Mouse (Mus musculus): ENCODE data around the gene Cep85l. TPM values are rescaled to one million over a fixed set of nuclear protein-coding genes. Genes with fewer than 3 reads are reported as not detected.

Gene Cep85l
- 10 to 100 TPM; 16.2 to 16.5 TPM for total RNA-seq (2021)
- 4.3 and 8.3 TPM in 2 replicates for polyA plus RNA-seq (2012; rRNA removed)
- long read RNA-seq, full-length matches to known transcripts: 2 of 10 reads
- long read RNA-seq, partial matches to known transcripts: 5 of 10 reads
- long read RNA-seq, other reads (novel, unspliced or antisense): 3 of 10 reads

DNA sequence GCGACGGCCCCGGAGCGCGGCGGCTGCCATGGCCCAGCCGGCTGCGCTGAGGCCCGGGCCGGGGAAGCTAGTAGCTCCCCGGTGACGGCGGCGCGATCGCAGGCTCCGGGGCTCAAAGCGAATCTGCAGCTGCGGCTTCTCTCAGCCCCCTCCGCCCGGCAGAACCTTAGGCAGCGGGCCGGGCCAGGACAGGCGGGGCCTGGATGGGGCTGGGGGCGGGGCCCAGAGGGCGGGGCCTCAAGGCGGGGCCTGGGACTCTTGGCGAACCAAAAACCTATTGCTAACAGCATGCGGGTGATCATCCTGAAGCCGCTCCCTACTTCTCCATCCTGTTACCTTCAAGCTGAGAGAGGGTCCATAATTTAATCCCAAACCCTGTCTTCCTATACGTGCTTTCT lies at the start of gene Cep85l:
TSS of gene Cep85l (minus strand) at position 239 of the 398 bp plus-strand sequence.
- DNase-seq: peak; percentile 93
- Histone ChIP-seq H3K27me3 (ENCODE audit: control insufficient read depth, insufficient read depth, low read length) (no peaks in the 10 kb centered on the region), H3K27ac (peak within 1 kb of the TSS; percentile 99), H3K36me3 (ENCODE audit: control insufficient read depth, insufficient read depth, low read length) (peaks cover 13% of the 10 kb centered on the region), H3K79me2 (replicated peaks; ENCODE audit: control insufficient read depth, insufficient read depth, low read length) (peaks cover 4% of the 10 kb centered on the region), H3K4me1 (ENCODE audit: control insufficient read depth, insufficient read depth, low read length) (peaks cover 6% of the 10 kb centered on the region), H3K4me3 (peak within 1 kb of the TSS; percentile 98), H3K9ac (ENCODE audit: low read depth, low read length) (peak within 1 kb of the TSS; percentile 100)
- TF ChIP-seq POLR2A (IDR thresholded peaks at IDR 0.05; ENCODE audit: insufficient read depth, low read depth, low read length) (peak; percentile 80), CTCF (IDR thresholded peaks at IDR 0.05) (no peak)
- intact Hi-C loops (cut with DNase I): loop anchor here (1.0 to 2.0 kb wide), 4 partner anchors 19 to 83 kb away; no protein-coding TSS in a partner anchor
- WGBS: 1% methylated on average over 31 of the region's 31 CpGs

GRCm38 (mm10) chr10:53428695-53429447 lies 49.1 kb upstream of the Cep85l start:
- H3K27me3 ChIP-seq (ENCODE audit: control insufficient read depth, insufficient read depth, low read length): no peaks in the 10 kb centered on the region
- peaks cover 8% of the 10 kb centered on the region for H3K4me1 ChIP-seq (ENCODE audit: control insufficient read depth, insufficient read depth, low read length)
- H3K4me3 ChIP-seq: no peak overlapping the region
- intact Hi-C loops (cut with DNase I): loop anchor here (5.0 kb wide), 1 partner anchor 33 kb away; no protein-coding TSS in a partner anchor
- WGBS: 14% methylated on average over 7 of the region's 7 CpGs
- no peaks in the 10 kb centered on the region for H3K79me2 ChIP-seq (replicated peaks; ENCODE audit: control insufficient read depth, insufficient read depth, low read length)
- TF ChIP-seq EP300 (IDR thresholded peaks at IDR 0.05; ENCODE audit: insufficient read depth, low read depth, low read length) (no peak), POLR2A (IDR thresholded peaks at IDR 0.05; ENCODE audit: insufficient read depth, low read depth, low read length) (no peak)
- H3K27ac ChIP-seq: peak overlapping the region; percentile 73
- H3K36me3 ChIP-seq (ENCODE audit: control insufficient read depth, insufficient read depth, low read length): peaks cover 11% of the 10 kb centered on the region
- peak; percentile 40 to 64 for DNase-seq
- H3K9ac ChIP-seq (ENCODE audit: low read depth, low read length): no peak overlapping the region

DNA sequence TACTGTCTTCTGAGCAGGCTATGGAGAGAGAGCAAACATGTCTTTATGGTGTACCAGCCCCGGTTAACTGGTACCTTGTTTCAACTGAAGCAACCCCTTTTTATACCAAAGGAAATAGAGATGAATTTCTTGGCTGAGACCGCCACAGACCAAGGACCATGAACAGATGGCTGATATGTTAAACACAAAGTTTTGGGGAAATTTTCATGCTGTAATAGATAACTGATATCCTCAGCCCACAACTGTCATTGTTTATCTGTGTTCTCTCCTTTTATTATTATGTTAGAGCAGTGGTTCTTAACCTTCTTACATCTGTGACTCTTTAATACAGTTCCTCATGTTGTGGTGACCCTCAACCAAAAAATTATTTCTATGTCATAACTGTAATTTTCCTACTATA lies 46.8 kb upstream of the Cep85l start:
- Histone ChIP-seq H3K27ac (no peak overlapping the region; the same call in 1 of the 2 replicates), H3K4me1 (ENCODE audit: control insufficient read depth, insufficient read depth, low read length) (peaks cover 8% of the 10 kb centered on the region), H3K4me3 (no peak overlapping the region), H3K36me3 (ENCODE audit: control insufficient read depth, insufficient read depth, low read length) (peaks cover 11% of the 10 kb centered on the region), H3K9ac (ENCODE audit: low read depth, low read length) (no peak overlapping the region), H3K27me3 (ENCODE audit: control insufficient read depth, insufficient read depth, low read length) (no peaks in the 10 kb centered on the region), H3K79me2 (replicated peaks; ENCODE audit: control insufficient read depth, insufficient read depth, low read length) (no peaks in the 10 kb centered on the region)
- 90% methylated on average over 2 of the region's 2 CpGs for WGBS
- TF ChIP-seq POLR2A (IDR thresholded peaks at IDR 0.05; ENCODE audit: insufficient read depth, low read depth, low read length) (no peak), EP300 (IDR thresholded peaks at IDR 0.05; ENCODE audit: insufficient read depth, low read depth, low read length) (no peak), CTCF (IDR thresholded peaks at IDR 0.05) (no peak)
- intact Hi-C loops (cut with DNase I): loop anchor here (5.0 kb wide), 1 partner anchor 36 kb away; no protein-coding TSS in a partner anchor
- DNase-seq: no peak

- no peak overlapping the region for H3K4me3 ChIP-seq
- no peak for DNase-seq
- no peak overlapping the region for H3K27ac ChIP-seq
- WGBS: 97% methylated on average over 1 of the region's 1 CpGs
- no peak overlapping the region for H3K9ac ChIP-seq (ENCODE audit: low read depth, low read length)
- H3K79me2 ChIP-seq (replicated peaks; ENCODE audit: control insufficient read depth, insufficient read depth, low read length): no peaks in the 10 kb centered on the region
- H3K4me1 ChIP-seq (ENCODE audit: control insufficient read depth, insufficient read depth, low read length): no peaks in the 10 kb centered on the region
- intact Hi-C loops (cut with DNase I): no loop called here
- no peaks in the 10 kb centered on the region; the same call in none of the 2 replicates for H3K36me3 ChIP-seq (ENCODE audit: control insufficient read depth, insufficient read depth, low read length)
- no peaks in the 10 kb centered on the region for H3K27me3 ChIP-seq (ENCODE audit: control insufficient read depth, insufficient read depth, low read length)
- TF ChIP-seq CTCF (IDR thresholded peaks at IDR 0.05) (no peak), EP300 (IDR thresholded peaks at IDR 0.05; ENCODE audit: insufficient read depth, low read depth, low read length) (no peak), POLR2A (IDR thresholded peaks at IDR 0.05; ENCODE audit: insufficient read depth, low read depth, low read length) (no peak)
Observed at GRCm38 (mm10) chr10:53423091-53423490, 43.3 kb upstream of the Cep85l start.

GRCm38 (mm10) chr10:53422206-53422605 lies 42.5 kb upstream of the Cep85l start:
- Histone ChIP-seq H3K27me3 (ENCODE audit: control insufficient read depth, insufficient read depth, low read length) (no peaks in the 10 kb centered on the region), H3K4me3 (no peak overlapping the region), H3K9ac (ENCODE audit: low read depth, low read length) (no peak overlapping the region), H3K27ac (peak overlapping the region; percentile 43), H3K36me3 (ENCODE audit: control insufficient read depth, insufficient read depth, low read length) (no peaks in the 10 kb centered on the region; the same call in none of the 2 replicates), H3K4me1 (ENCODE audit: control insufficient read depth, insufficient read depth, low read length) (no peaks in the 10 kb centered on the region), H3K79me2 (replicated peaks; ENCODE audit: control insufficient read depth, insufficient read depth, low read length) (no peaks in the 10 kb centered on the region)
- TF ChIP-seq CTCF (IDR thresholded peaks at IDR 0.05) (no peak), POLR2A (IDR thresholded peaks at IDR 0.05; ENCODE audit: insufficient read depth, low read depth, low read length) (no peak), EP300 (IDR thresholded peaks at IDR 0.05; ENCODE audit: insufficient read depth, low read depth, low read length) (no peak)
- DNase-seq: no peak
- intact Hi-C loops (cut with DNase I): no loop called here
- 8% methylated on average over 1 of the region's 1 CpGs for WGBS

DNA sequence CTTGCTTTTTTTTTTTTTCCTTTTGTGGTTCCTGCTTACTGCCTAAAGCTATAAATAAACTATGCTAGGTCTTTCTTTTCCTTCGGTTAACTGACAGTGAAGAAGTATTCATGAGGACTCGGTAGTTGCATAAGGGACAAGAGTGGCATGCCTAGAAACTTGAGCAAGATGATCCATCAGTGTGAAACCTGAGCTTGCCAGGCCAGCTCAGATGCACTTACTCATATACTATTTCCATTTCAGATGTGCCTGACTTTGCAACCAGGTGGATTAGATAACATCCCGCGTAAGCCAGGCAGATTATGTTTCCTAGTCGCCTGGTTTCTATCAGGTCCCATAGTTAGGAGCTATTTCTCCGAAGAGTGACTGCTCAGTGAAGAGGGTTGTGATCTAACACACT lies 41.9 kb upstream of the Cep85l start:
- no peaks in the 10 kb centered on the region for H3K27me3 ChIP-seq (ENCODE audit: control insufficient read depth, insufficient read depth, low read length)
- H3K4me3 ChIP-seq: no peak overlapping the region
- intact Hi-C loops (cut with DNase I): no loop called here
- H3K27ac ChIP-seq: peak overlapping the region; percentile 43
- no peak for DNase-seq
- peaks cover 3% of the 10 kb centered on the region for H3K4me1 ChIP-seq (ENCODE audit: control insufficient read depth, insufficient read depth, low read length)
- 59% methylated on average over 6 of the region's 6 CpGs for WGBS
- no peaks in the 10 kb centered on the region; the same call in none of the 2 replicates for H3K36me3 ChIP-seq (ENCODE audit: control insufficient read depth, insufficient read depth, low read length)
- no peak for TF ChIP-seq EP300 (IDR thresholded peaks at IDR 0.05; ENCODE audit: insufficient read depth, low read depth, low read length)
- no peak overlapping the region for H3K9ac ChIP-seq (ENCODE audit: low read depth, low read length)
- H3K79me2 ChIP-seq (replicated peaks; ENCODE audit: control insufficient read depth, insufficient read depth, low read length): no peaks in the 10 kb centered on the region

Data from heart, adult 2 months (tissue).